Mouse (Mus musculus) heart, embryonic 14.5 days (tissue): Measurements from ENCODE around the gene Arhgap6. TPM values are rescaled to one million over a fixed set of nuclear protein-coding genes. Genes with fewer than 3 reads are reported as not detected.

Experiments used
- ATAC-seq: fragments of 200-750 bp; cut with Nextera tagmentation; 2 replicates; pipeline ENCODE4 v1.8.0; 2017; ENCODE audit warnings: low read depth, moderate TSS enrichment; ENCODE audit not compliant: insufficient number of reproducible peaks, insufficient read depth, low FRiP score
- H3K27ac ChIP-seq, 2 experiments: fragments of 200-500 bp in 1 of 2; fragments of 300-500 bp in 1 of 2; sonication (generic) in 1 of 2; replicated peaks in 1 of 2; 2 replicates each; pipeline ENCODE4 v1.5.1; 2012 to 2014; ENCODE audit warnings: low read depth in 2 of 2, low read length in 2 of 2, control low read depth in 1 of 2, mild to moderate bottlenecking in 1 of 2, mixed read lengths in 1 of 2; ENCODE audit not compliant: control insufficient read depth in 1 of 2, insufficient read depth in 1 of 2
- H3K27me3 ChIP-seq: fragments of 300-500 bp; sonication (generic); 2 replicates; pipeline ENCODE4 v1.6.1; 2014; ENCODE audit warnings: mild to moderate bottlenecking, low read length, control low read depth; ENCODE audit not compliant: control insufficient read depth, insufficient read depth
- H3K36me3 ChIP-seq: fragments of 300-500 bp; sonication (generic); 2 replicates; pipeline ENCODE4 v1.6.1; 2014; ENCODE audit warnings: mild to moderate bottlenecking, control low read depth, low read length, mixed read lengths; ENCODE audit not compliant: control insufficient read depth, insufficient read depth
- H3K4me1 ChIP-seq, 2 experiments: fragments of 200-500 bp in 1 of 2; fragments of 300-500 bp in 1 of 2; sonication (generic) in 1 of 2; 2 replicates each; pipeline ENCODE4 v1.6.1; 2012 to 2014; ENCODE audit warnings: low read length in 2 of 2, control low read depth in 1 of 2, mixed read lengths in 1 of 2; ENCODE audit not compliant: control insufficient read depth in 2 of 2, insufficient read depth in 2 of 2
- H3K4me2 ChIP-seq: fragments of 300-500 bp; sonication (generic); 2 replicates; pipeline ENCODE4 v1.6.1; 2014; ENCODE audit warnings: mild to moderate bottlenecking, low read length
- H3K4me3 ChIP-seq, 2 experiments: fragments of 200-500 bp in 1 of 2; fragments of 300-500 bp in 1 of 2; sonication (generic) in 1 of 2; 2 replicates each; pipeline ENCODE4 v1.5.1; 2012 to 2014; ENCODE audit warnings: low read length in 2 of 2, mild to moderate bottlenecking in 2 of 2, control low read depth in 1 of 2, low read depth in 1 of 2, moderate library complexity in 1 of 2; ENCODE audit not compliant: control insufficient read depth in 1 of 2, insufficient read depth in 1 of 2
- H3K9ac ChIP-seq: fragments of 300-500 bp; sonication (generic); 2 replicates; pipeline ENCODE4 v1.6.1; 2014; ENCODE audit warnings: mild to moderate bottlenecking, low read length
- H3K9me3 ChIP-seq: fragments of 300-500 bp; sonication (generic); 2 replicates; pipeline ENCODE4 v1.6.1; 2016; ENCODE audit warnings: low read length, control low read depth; ENCODE audit not compliant: control insufficient read depth
- WGBS: fragments of 180-500 bp; shearing (Covaris S2); extraction: QIAGEN DNeasy Blood & Tissue Kit; methylation state at CpG from one replicate; pipeline ENCODE4 v1.1.7; 2014; 5-methylcytosine and 5-hydroxymethylcytosine counted together
- polyA plus RNA-seq: library from polyadenylated mRNA; unstranded; fragments of >200 nt; fragmentation: Nextera tagmentation; extraction: Ambion mirVana; gene quantifications from 2 replicates; pipeline ENCODE4 v1.2.1, GENCODE M21; 2014

Gene Arhgap6
- polyA plus RNA-seq, 1 experiment from 2014 or later: 7.2 TPM

GRCm38 (mm10) chrX:169049550-169049949 lies 254.7 kb downstream of the Arhgap6 start:
- Histone ChIP-seq H3K9ac (no peak overlapping the region), H3K27ac (no peak overlapping the region), H3K4me1 (peaks cover 4% of the 10 kb centered on the region in 2 experiments; a peak in 1 of 4 replicates), H3K4me3 (no peak overlapping the region), H3K27me3 (no peaks in the 10 kb centered on the region), H3K36me3 (no peaks in the 10 kb centered on the region), H3K4me2 (no peak overlapping the region), H3K9me3 (no peaks in the 10 kb centered on the region)
- ATAC-seq: no peak

- H3K36me3 ChIP-seq: no peaks in the 10 kb centered on the region
- no peak overlapping the region for H3K4me3 ChIP-seq
- H3K4me1 ChIP-seq: peaks cover 4% of the 10 kb centered on the region in 2 experiments; a peak in 1 of 4 replicates
- H3K27ac ChIP-seq: no peak overlapping the region
- H3K9ac ChIP-seq: no peak overlapping the region
- WGBS: 33% methylated on average over 5 of the region's 5 CpGs
- 0 out of 2 replicates have a peak, but pooled peaks have one; percentile 31 for ATAC-seq
- H3K9me3 ChIP-seq: no peaks in the 10 kb centered on the region
- H3K4me2 ChIP-seq: no peak overlapping the region
- no peaks in the 10 kb centered on the region for H3K27me3 ChIP-seq
Measured at GRCm38 (mm10) chrX:169053907-169054476, 259.1 kb downstream of the Arhgap6 start.

GRCm38 (mm10) chrX:169062555-169062954 lies 267.7 kb downstream of the Arhgap6 start:
- H3K9ac ChIP-seq: no peak overlapping the region
- H3K4me2 ChIP-seq: no peak overlapping the region
- no peak for ATAC-seq
- H3K9me3 ChIP-seq: no peaks in the 10 kb centered on the region
- no peak overlapping the region for H3K27ac ChIP-seq
- H3K4me3 ChIP-seq: no peak overlapping the region
- no peaks in the 10 kb centered on the region for H3K27me3 ChIP-seq
- H3K4me1 ChIP-seq: no peaks in the 10 kb centered on the region
- no peaks in the 10 kb centered on the region for H3K36me3 ChIP-seq

GRCm38 (mm10) chrX:169065298-169065697 lies 270.4 kb downstream of the Arhgap6 start:
- Histone ChIP-seq H3K4me1 (no peaks in the 10 kb centered on the region), H3K27ac (no peak overlapping the region), H3K36me3 (no peaks in the 10 kb centered on the region), H3K9ac (no peak overlapping the region), H3K4me3 (no peak overlapping the region), H3K9me3 (no peaks in the 10 kb centered on the region), H3K4me2 (no peak overlapping the region), H3K27me3 (no peaks in the 10 kb centered on the region)
- 53% methylated on average over 3 of the region's 3 CpGs for WGBS
- ATAC-seq: no peak

- 70% methylated on average over 1 of the region's 1 CpGs for WGBS
- Histone ChIP-seq H3K36me3 (no peaks in the 10 kb centered on the region), H3K27ac (no peak overlapping the region), H3K4me1 (no peaks in the 10 kb centered on the region), H3K4me3 (no peak overlapping the region), H3K9me3 (no peaks in the 10 kb centered on the region), H3K27me3 (no peaks in the 10 kb centered on the region), H3K9ac (no peak overlapping the region), H3K4me2 (no peak overlapping the region)
- ATAC-seq: no peak
Measured at GRCm38 (mm10) chrX:169065922-169066321, 271.0 kb downstream of the Arhgap6 start.

GRCm38 (mm10) chrX:169075020-169075419 lies 280.1 kb downstream of the Arhgap6 start:
- H3K4me3 ChIP-seq: no peak overlapping the region
- H3K27me3 ChIP-seq: no peaks in the 10 kb centered on the region
- WGBS: 71% methylated on average over 2 of the region's 2 CpGs
- no peak for ATAC-seq
- H3K27ac ChIP-seq: no peak overlapping the region
- H3K9me3 ChIP-seq: no peaks in the 10 kb centered on the region
- H3K36me3 ChIP-seq: no peaks in the 10 kb centered on the region
- H3K9ac ChIP-seq: no peak overlapping the region
- H3K4me1 ChIP-seq: no peaks in the 10 kb centered on the region
- H3K4me2 ChIP-seq: no peak overlapping the region

GRCm38 (mm10) chrX:169081609-169082008 lies 286.7 kb downstream of the Arhgap6 start:
- no peaks in the 10 kb centered on the region for H3K9me3 ChIP-seq
- WGBS: 85% methylated on average over 3 of the region's 3 CpGs
- no peaks in the 10 kb centered on the region for H3K4me1 ChIP-seq
- no peaks in the 10 kb centered on the region for H3K36me3 ChIP-seq
- no peak overlapping the region for H3K4me3 ChIP-seq
- ATAC-seq: no peak
- no peak overlapping the region for H3K9ac ChIP-seq
- no peak overlapping the region for H3K4me2 ChIP-seq
- H3K27ac ChIP-seq: no peak overlapping the region
- no peaks in the 10 kb centered on the region for H3K27me3 ChIP-seq

- ATAC-seq: no peak
- H3K4me2 ChIP-seq: no peak overlapping the region
- WGBS: 6% methylated on average over 5 of the region's 5 CpGs
Measured at GRCm38 (mm10) chrX:169085871-169086270, 291.0 kb downstream of the Arhgap6 start.

More at GRCm38 (mm10) chrX:169085871-169086270, 291.0 kb downstream of the Arhgap6 start:
- Histone ChIP-seq H3K36me3 (no peaks in the 10 kb centered on the region), H3K4me1 (no peaks in the 10 kb centered on the region), H3K4me3 (no peak overlapping the region), H3K9ac (no peak overlapping the region), H3K27me3 (no peaks in the 10 kb centered on the region), H3K27ac (no peak overlapping the region), H3K9me3 (no peaks in the 10 kb centered on the region)
